Mouse (Mus musculus) cerebellum, adult 18-20 months (tissue): Measurements from ENCODE around the gene Psmc3ip.

Experiments
- DNase-seq, 2 experiments: peaks; one replicate each; pipeline ENCODE4 v3.0.0; 2021

Gene Psmc3ip

GRCm38 (mm10) chr11:101119131-101119760, 24.0 kb upstream of the Psmc3ip start:
- no peak for DNase-seq

DNA sequence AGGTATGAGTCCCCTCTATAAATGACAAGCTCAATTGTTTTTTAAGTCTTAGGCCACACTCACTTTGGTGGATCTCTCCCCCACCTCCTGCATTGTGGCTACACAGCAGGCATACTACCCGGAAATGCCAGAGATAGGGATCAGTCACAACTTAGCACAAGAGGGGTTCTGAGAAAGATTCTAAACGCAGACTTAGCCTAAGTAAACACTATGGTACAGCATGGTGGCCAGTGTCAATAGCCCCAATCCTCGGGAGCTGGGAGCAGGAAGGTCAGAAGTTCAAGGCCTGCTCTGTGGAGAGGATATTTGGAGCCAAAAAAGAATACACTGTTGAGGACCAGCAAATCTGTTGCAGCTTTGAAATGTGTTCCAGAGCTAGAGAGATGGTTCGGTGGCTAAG, 22.9 kb upstream of the Psmc3ip start:
- no peak for DNase-seq

DNA sequence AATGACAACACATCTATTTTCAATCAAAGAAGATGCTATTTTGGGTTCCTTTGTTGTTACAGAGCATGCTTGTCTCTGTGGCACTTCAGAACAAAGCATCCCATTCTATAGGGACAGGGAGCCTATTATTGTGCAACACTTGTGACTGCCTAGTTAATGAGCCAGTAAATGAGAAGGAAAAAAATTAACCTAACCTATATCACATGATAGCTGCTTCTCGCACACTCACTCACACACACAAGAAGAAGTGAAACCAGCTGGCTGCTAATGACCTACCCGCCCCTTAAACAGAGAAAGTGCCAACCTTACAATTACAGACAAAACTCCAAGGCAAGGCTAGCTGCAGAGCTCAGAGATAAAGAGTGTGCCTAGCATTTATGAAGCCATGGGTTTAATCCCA, 20.3 kb upstream of the Psmc3ip start:
- DNase-seq, result no peak

DNA sequence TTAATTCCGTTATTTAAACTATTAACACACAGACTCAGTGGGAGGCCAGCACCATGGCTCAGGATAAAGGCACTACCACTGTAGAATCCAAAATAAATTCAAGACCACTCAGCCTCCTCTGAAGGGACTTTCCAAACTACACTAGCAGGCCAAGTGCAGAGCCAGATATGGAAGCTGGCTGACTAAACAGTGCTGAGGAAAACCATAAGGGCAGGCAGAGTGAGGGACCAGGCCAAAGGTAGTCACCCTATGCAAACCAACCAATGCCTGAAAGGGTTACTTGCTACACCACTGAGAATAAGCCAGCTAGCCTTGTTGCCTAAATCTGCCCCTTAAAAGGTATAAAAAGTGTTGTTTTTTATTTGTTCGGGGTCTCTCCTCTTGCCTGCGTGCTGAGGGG, 16.9 kb upstream of the Psmc3ip start:
- DNase-seq, result no peak

- no peak for DNase-seq
Measured at GRCm38 (mm10) chr11:101111178-101111577, 15.9 kb upstream of the Psmc3ip start.

DNA sequence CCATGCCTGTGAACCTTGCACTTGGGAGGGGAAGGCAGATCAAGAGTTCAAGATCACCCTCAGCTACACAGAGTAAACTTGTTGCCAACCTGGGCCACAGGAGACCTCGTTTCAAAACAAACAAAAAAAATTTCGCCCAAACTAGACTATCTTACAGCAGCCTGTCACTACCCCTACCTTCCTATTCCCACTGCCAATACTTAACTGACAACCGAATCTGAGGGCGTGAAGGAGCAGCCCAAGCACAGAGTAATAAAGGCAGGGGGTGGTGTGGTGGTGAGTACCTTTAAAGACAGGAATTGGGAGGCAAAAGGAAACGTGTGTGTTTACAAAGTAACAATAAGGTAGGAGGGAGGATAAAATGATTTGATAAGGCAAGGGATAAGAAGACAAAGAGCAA, 15.5 kb upstream of the Psmc3ip start:
- no peak for DNase-seq

GRCm38 (mm10) chr11:101109351-101109750, 14.1 kb upstream of the Psmc3ip start:
- DNase-seq, result no peak

DNA sequence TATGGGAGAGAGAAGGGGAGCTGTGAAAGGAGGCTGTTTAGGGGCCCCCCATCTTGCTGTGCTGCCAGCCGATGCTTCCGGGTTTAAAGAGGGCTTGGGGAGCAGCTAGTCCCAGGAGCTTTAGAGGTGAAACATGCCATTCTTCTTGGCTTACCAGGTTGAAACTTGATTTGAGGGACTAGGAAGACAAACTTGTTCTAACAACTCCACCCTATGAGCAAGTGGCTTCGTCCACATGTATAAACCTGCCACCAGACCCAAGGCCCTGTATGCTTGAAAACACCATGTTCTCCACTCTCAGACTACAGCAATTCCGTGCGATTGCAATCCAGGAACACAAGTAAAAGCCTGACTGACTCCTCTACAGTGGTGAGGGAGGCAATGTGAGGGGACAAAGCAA, 7.8 kb upstream of the Psmc3ip start:
- DNase-seq, result no peak

DNA sequence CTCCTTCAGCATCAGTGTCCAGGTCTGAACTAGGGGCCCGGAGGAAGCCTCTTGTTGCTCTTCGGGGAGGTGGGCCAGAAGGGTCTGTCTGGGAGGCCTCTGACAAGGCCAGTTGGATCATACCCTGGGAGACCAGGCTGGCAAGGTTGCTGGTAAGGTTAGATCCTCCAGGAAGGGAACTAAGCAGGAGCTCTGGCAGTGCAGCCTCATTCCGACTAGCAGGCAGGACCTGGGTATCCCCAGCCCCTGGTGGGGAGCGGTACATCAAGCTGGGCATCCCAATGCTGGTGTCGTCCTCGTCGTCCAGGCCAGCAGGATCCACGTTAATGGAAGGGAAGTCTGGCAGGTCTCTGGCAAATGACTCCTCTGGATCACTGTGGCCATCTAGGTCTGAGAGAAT, 3.0 kb upstream of the Psmc3ip start:
- DNase-seq, result no peak

DNA sequence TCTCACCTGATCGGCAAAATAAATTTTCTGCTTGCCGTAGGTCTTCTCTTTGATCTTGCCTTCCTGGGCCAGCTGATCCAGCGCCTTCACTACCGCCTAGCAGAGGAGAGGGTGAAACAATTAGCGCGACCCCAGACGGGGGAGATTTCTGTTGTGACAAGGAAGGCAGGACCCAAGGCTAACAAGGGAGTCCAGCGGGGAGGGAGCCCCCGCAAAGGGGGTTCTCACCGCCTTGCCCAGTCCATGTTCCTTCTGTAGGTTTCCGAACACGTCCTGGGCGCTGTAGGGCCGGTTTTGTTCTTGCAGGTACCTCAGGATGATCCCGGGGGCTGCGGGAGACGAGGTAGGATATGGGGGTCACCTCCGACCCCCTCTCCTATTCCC, 314 bp downstream of the Psmc3ip start:
- DNase-seq, result no peak

GRCm38 (mm10) chr11:101089931-101090330, 5.3 kb downstream of the Psmc3ip start:
- DNase-seq, result no peak

- DNase-seq, result no peak
Measured at GRCm38 (mm10) chr11:101087682-101088055, 7.6 kb downstream of the Psmc3ip start.

DNA sequence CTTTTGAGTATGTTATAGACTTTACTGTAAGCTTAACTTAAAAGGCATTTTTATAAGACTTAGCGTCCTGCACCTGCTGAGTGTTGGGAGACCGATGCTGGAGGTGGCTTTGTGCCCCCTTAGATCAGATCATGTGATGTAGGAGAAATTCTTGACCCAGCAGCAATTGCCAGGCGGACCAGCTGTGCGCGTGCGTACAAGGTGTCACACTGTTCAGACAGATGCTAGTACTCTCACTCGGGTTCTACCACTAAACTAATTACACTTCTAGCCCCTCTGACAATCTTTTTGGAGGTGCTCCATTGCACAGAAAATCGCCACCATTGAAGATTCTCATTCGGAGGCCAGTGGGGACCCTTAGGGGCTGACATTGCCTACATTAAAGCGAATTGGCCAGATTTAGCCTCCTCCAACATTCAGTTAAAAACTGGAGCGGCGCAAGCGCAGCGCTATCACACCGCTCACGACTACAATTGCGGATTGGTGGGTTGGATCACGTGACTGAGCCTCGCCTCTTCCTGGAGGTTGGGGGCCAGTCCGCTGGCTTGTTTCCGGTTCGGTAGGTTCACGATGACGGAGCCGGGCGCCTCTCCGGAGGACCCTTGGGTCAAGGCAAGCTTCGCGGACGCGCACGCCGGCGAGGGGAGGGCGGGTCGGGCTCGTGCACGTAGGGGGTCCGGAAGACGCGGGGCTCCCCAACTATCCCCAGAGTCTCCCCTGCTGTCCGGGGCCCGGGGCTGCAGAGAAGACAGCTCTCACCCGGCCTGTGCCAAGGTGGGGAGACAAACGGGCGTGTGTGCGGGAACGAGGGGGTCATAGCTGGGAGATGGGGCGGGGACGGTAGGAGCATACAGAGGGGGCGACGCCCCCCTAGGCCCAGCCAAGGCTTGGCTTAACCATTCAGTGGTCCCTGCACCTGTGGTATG, 8.2 kb downstream of the Psmc3ip start, which contains the start of gene Mlx:
Gene Mlx, plus strand, starts transcription at position 522 of the 926 bp plus-strand sequence.
- peak; percentile 89 to 93 for DNase-seq

DNA sequence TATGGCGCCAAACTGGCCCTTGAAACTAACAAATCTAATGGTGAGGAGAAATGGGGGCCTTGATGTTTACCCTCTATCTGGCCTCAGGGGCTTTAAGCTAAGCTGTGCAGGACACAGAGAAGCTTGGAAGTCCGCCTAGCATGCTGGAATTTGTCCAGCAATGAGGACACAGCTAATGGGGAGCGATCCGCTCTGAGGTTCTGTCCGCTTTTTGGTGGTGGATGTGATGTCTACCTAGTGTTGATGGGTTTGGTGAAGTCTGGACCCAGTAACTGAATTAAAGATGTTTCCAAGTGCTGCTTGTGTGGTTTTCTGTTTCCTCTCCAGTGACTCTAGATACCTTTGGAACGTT, 8.9 kb downstream of the Psmc3ip start:
- DNase-seq, result peak in 1 of 2 experiments; percentile 46

DNA sequence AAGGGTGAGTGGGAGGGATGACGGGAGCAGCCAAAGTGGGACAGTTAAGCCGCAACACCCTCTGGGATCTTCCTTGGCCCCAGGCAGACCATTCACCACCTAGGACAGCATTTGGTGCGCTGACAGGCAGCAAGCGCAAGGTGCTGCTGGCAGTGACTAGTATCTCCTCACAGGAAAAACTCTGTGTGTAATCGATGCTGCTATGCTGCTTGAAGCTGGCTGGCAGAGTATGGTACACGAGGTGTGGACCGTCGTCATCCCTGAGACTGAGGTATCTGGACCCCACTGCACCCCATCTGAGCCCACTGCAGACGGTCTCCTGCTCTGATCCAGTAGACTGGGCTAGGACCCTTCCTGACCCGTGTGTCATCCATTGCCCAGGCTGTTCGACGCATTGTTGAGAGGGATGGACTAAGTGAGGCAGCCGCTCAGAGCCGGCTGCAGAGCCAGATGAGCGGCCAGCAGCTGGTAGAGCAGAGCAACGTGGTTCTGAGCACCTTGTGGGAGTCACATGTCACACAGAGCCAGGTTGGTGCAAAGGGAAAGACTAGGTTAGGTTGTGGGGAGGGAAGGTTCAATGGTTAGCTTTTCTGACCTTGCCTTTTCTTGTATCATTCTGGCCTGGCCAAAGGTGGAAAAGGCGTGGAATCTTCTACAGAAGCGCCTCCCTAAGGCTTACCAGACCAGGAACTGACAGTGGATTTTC, 9.5 kb downstream of the Psmc3ip start:
- no peak for DNase-seq

DNA sequence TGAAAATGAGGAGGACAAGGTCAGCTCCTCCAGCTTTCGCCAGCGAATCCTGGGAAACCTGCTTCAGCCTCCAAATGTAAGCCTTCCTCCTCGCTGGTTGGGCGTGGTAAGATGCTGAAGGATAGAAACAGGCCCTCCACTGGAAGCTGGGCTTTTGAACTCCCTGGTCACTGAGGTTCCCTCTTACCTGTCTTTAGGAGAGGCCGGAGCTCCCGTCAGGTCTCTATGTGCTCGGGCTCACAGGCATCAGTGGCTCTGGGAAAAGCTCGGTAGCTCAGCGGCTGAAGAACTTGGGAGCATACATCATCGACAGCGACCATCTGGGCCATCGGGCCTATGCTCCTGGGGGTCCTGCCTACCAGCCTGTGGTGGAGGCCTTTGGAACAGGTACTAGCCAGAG, 10.4 kb downstream of the Psmc3ip start:
- DNase-seq, result no peak

GRCm38 (mm10) chr11:101084246-101084645, 11.0 kb downstream of the Psmc3ip start:
- DNase-seq, result no peak

- DNase-seq, result no peak
Measured at GRCm38 (mm10) chr11:101083083-101083697, 12.0 kb downstream of the Psmc3ip start.

DNA sequence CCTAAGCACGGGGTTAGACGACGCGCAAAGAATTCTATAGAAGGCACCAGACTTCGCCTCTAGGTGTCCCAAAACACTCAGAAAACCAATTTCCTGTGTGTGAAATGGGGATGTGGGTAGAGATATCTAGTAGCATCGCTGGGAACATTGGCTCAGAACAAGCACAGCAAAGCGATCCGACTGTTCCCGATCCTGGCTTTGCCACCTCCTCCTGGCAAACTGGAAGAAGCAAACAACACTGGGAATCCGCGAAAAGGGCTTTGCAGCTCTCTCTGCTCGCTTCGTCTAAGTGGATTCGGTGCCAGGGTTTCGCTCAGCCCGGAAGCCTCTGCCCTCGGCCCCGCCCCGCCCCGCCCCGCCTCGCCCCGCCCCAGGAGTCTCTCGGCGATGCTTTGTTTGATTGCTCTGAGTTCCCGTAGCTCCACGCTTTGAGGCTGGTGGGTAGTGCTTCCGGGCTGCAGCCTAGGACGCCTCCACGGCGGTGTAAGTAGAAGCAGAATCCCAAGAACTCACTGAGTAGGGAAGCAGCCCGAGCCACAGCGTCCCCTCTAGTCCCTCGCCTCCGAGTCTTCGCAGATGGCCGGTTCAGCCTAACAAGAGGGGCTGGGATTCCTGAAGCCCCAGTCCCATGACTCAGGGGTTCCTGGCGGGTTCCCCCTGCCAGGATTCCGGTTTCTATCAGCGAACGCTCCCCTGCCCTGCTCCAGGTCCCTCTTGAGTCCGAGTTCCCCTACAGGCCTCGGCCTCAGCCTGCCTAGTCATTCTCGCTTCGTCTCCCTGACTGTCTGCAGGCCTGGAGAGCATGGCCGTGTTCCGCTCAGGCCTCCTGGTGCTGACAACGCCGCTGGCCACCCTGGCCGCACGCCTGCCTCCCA, 12.8 kb downstream of the Psmc3ip start, which contains the start of gene Coasy:
Gene Coasy, plus strand, starts transcription at position 358 of the 875 bp plus-strand sequence.
- peak; percentile 88 to 90 for DNase-seq

DNA sequence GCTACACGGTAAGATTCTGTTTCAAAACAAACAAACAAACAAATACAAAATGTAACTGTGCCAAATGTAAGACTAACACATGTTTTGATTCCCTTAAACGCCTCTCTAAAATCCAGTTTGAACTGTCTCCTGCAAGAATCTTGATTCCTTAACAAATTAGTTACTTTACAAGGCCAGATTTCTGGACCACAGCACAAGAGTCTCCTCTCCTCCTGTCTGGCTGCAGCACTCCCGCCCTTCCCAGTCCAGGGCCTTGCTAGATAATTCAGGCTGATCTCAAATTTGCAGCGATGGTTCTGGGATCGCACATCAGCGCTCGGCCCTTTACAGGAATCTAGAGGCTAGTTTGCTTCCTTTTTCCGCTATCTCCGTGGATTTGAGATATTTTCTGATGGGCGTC, 13.6 kb downstream of the Psmc3ip start:
- no peak for DNase-seq

DNA sequence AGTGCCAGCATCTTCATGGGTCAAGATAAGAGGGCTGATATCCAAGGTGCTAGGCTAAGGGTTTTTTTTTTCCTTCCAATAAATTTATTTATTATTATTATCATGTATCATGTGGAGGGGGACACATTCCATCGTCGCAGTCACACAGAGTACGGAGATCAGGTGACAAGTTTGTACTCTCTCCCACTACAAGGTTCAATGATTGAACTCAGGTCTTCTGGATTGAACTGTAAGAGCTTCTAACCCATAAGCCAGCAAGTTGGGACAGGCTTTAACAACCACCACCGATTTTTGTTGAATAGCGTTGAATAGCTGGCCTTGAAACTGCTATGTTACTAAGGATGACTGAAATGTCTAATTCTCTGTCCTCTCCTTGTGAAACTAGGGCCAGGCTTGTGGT, 14.8 kb downstream of the Psmc3ip start:
- DNase-seq, result no peak

GRCm38 (mm10) chr11:101079746-101080145, 15.5 kb downstream of the Psmc3ip start:
- no peak for DNase-seq
